Mouse (Mus musculus): ENCODE results near the gene Ccer2. TPM values are rescaled to one million over a fixed set of nuclear protein-coding genes. Genes with fewer than 3 reads are reported as not detected.

Gene Ccer2
- polyA plus RNA-seq, 1 experiment from 2014 or later, result 3.2 TPM

Other genes starting within 250 kb of the Ccer2 start
- not detected in 2 replicates for gene Ifnl2, start 245.7 kb upstream of the Ccer2 start, polyA plus RNA-seq (2016; fragmentation: Nextera tagmentation; extraction: Ambion mirVana)
- gene Ifnl3, start 233.3 kb upstream of the Ccer2 start, polyA plus RNA-seq (2016; fragmentation: Nextera tagmentation; extraction: Ambion mirVana), result not detected in 2 replicates
- not detected in 2 replicates for gene Sycn, start 215.3 kb upstream of the Ccer2 start, polyA plus RNA-seq (2016; fragmentation: Nextera tagmentation; extraction: Ambion mirVana)
- not detected in 2 replicates for gene Nccrp1, start 208.9 kb upstream of the Ccer2 start, polyA plus RNA-seq (2016; fragmentation: Nextera tagmentation; extraction: Ambion mirVana)
- 35.6 and 38.6 TPM in 2 replicates for gene Samd4b, start 158.0 kb upstream of the Ccer2 start, polyA plus RNA-seq (2016; fragmentation: Nextera tagmentation; extraction: Ambion mirVana)
- 31.8 and 34.3 TPM in 2 replicates for gene Pak4, start 158.0 kb upstream of the Ccer2 start, polyA plus RNA-seq (2016; fragmentation: Nextera tagmentation; extraction: Ambion mirVana)
- 0.12 TPM in 1 of 2 replicates, not detected in the other for gene Acp7, start 124.8 kb upstream of the Ccer2 start, polyA plus RNA-seq (2016; fragmentation: Nextera tagmentation; extraction: Ambion mirVana)
- 7.0 and 8.9 TPM in 2 replicates for gene Fbxo27, start 63.3 kb upstream of the Ccer2 start, polyA plus RNA-seq (2016; fragmentation: Nextera tagmentation; extraction: Ambion mirVana)
- gene Fbxo17, start 39.4 kb upstream of the Ccer2 start, polyA plus RNA-seq (2016; fragmentation: Nextera tagmentation; extraction: Ambion mirVana), result 8.5 and 11.1 TPM in 2 replicates
- gene Mrps12, start 14.4 kb upstream of the Ccer2 start, polyA plus RNA-seq (2016; fragmentation: Nextera tagmentation; extraction: Ambion mirVana), result 107 and 116 TPM in 2 replicates
- 25.7 and 28.0 TPM in 2 replicates for gene Sars2, start 14.2 kb upstream of the Ccer2 start, polyA plus RNA-seq (2016; fragmentation: Nextera tagmentation; extraction: Ambion mirVana)
- gene Sirt2, start 10.6 kb downstream of the Ccer2 start, polyA plus RNA-seq (2016; fragmentation: Nextera tagmentation; extraction: Ambion mirVana), result 90.1 and 90.4 TPM in 2 replicates
- 39.8 and 43.0 TPM in 2 replicates for gene Nfkbib, start 11.3 kb downstream of the Ccer2 start, polyA plus RNA-seq (2016; fragmentation: Nextera tagmentation; extraction: Ambion mirVana)
- gene Rinl, start 32.8 kb downstream of the Ccer2 start, polyA plus RNA-seq (2016; fragmentation: Nextera tagmentation; extraction: Ambion mirVana), result 2.2 and 2.7 TPM in 2 replicates
- 297 and 345 TPM in 2 replicates for gene Hnrnpl, start 52.4 kb downstream of the Ccer2 start, polyA plus RNA-seq (2016; fragmentation: Nextera tagmentation; extraction: Ambion mirVana)
- gene Ech1, start 69.0 kb downstream of the Ccer2 start, polyA plus RNA-seq (2016; fragmentation: Nextera tagmentation; extraction: Ambion mirVana), result 84.7 and 87.8 TPM in 2 replicates
- 5.0 and 5.1 TPM in 2 replicates for gene Lgals4, start 77.7 kb downstream of the Ccer2 start, polyA plus RNA-seq (2016; fragmentation: Nextera tagmentation; extraction: Ambion mirVana)
- 3.1 and 3.5 TPM in 2 replicates for gene Lgals7, start 107.7 kb downstream of the Ccer2 start, polyA plus RNA-seq (2016; fragmentation: Nextera tagmentation; extraction: Ambion mirVana)
- 0.34 and 0.78 TPM in 2 replicates for gene Capn12, start 125.2 kb downstream of the Ccer2 start, polyA plus RNA-seq (2016; fragmentation: Nextera tagmentation; extraction: Ambion mirVana)
- gene Actn4, start 206.2 kb downstream of the Ccer2 start, polyA plus RNA-seq (2016; fragmentation: Nextera tagmentation; extraction: Ambion mirVana), result 194 and 200 TPM in 2 replicates
- 298 and 331 TPM in 2 replicates for gene Eif3k, start 225.7 kb downstream of the Ccer2 start, polyA plus RNA-seq (2016; fragmentation: Nextera tagmentation; extraction: Ambion mirVana)
- gene Map4k1, start 225.9 kb downstream of the Ccer2 start, polyA plus RNA-seq (2016; fragmentation: Nextera tagmentation; extraction: Ambion mirVana), result 4.9 and 5.4 TPM in 2 replicates

Measured in hindbrain, embryonic 12.5 days (tissue).